Mouse (Mus musculus) C2C12 (cell line): Measurements from ENCODE around the gene Srp9.

Experiments used
- CTCF ChIP-seq: IDR thresholded peaks from one replicate; pipeline ENCODE4 v1.5.1; 2011; ENCODE audit not compliant: control insufficient read depth, insufficient read depth, insufficient read length
- MAX ChIP-seq: IDR thresholded peaks from one replicate; pipeline ENCODE4 v1.6.1; 2011; ENCODE audit warnings: mild to moderate bottlenecking, control low read depth
- MYOD1 ChIP-seq: IDR thresholded peaks from one replicate; pipeline ENCODE4 v1.6.1; 2011; ENCODE audit warnings: low read depth; ENCODE audit not compliant: control insufficient read depth, insufficient read length
- MYOG ChIP-seq: IDR thresholded peaks from one replicate; pipeline ENCODE4 v1.6.1; 2011; ENCODE audit not compliant: control insufficient read depth, insufficient read length; ENCODE audit errors: extremely low read depth

- TF ChIP-seq CTCF = no peak
- TF ChIP-seq MYOD1 = no peak
- TF ChIP-seq MAX = no peak
- no peak for TF ChIP-seq MYOG
Measured at GRCm38 (mm10) chr1:182110185-182110584, 14.4 kb upstream of the Srp9 start.
